Mouse (Mus musculus): Measurements from ENCODE around the gene Traf3. TPM values are rescaled to one million over a fixed set of nuclear protein-coding genes. Genes with fewer than 3 reads are reported as not detected.
A peak's percentile ranks its signal among the peaks of the same experiment; 100 is the strongest.

Traf3 gene
- 40.4 to 58.6 TPM (median 41.0 TPM) in 3 replicates for total RNA-seq (2017)

DNA sequence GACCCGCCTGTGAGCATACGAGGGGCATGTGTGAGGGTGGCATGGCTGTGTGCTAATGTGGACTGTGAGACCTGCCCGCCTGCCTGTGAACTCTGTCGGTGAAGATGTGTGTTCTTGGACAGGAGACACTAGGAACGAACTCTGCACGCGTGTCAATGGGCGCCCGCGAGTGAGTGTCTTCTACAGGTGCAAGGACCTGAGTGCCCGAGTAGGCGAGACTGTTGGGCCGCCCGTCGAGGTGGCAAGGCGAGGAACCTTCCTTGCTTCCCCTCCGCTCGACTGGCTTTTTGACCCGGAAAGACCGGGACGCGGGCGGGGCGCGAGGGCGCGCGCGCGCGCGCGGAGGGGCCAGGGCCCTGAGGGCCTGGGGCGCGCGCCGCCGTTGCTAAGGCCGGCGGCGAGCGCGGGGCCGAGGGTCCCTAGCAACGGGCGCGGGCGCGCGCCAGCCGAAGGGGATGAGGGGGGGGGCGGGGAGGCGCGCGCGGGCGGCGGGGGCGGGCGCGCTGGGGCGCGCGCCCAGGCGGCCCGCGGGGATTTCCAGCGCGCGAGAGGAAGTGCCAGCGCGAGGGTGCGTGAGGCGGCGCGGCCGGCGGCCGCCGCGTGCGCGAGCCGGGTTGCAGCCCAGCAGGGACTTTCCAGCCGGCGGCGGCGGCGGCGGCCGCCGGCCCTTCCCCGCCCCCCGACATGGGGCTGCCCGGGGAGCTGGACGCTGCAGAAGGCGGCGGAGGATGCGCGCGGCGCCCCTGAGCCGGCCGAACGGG lies at the start of gene Traf3:
Traf3 (plus strand) TSS at position 540 of the 761 bp plus-strand sequence.
- ATAC-seq (replicated peaks; ENCODE audit: insufficient number of reproducible peaks, low FRiP score, low TSS enrichment, poor library complexity, severe bottlenecking), result peak; percentile 26

DNA sequence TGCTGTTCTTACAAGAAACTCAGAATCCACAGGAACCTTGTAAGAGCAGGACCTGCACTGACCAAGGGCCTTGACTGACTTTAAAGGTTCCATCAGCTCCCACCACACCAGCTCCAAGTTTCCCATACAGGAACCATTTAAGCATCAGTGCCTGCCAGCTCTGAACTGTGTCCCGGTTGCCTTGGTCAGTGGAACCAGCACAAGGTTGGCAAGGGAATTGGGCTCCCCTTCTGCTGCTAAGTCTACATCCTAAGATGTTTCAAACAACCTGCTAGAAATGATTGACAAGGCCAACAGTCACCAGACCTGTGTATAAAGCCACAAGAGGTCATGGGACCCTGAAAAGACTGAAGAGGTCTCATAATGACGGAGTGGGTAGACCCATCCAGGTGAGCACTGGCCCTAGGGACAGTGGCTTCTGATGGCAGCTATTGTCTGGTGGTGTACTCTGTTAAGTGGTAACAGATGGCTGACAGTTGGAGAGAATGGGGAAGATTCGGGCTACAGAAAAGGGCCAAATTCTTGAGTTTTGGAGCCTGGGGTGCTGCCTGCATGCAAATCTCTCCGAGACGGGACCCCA lies 46.6 kb upstream of the Traf3 start:
- no peak for ATAC-seq (replicated peaks; ENCODE audit: insufficient number of reproducible peaks, low FRiP score, low TSS enrichment, poor library complexity, severe bottlenecking)

DNA sequence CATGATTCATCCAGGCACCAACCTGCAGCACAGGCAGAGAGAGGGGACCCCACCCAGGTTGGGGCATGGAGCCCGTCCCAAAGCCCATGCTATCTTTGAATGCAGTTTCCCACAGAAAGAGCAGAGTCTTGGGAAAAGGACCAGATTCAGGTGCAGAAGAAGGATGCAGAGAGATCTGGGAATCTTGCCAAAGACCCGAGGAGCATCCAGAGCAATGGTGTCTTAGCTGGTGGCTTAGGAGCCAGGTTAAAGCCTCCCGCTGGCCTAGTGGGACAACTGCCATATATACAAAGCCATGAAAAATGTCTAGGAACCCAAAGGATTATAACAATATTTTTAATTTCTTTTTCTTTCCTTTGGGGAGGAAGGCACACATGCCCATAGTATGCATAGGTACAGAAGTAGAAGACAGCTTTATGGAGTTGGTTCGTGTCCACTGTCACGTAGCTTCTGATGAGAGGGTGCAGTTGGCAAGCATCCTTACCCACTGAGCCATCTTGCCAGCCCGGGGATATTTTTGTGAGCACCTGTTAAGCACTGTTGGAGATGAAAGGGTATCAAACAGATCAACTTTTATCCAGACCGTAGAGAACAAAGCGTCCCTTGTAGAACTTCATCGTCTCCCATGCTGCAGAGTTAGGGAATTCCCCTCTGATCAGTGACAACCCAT lies 45.1 kb upstream of the Traf3 start:
- no peak for ATAC-seq (replicated peaks; ENCODE audit: insufficient number of reproducible peaks, low FRiP score, low TSS enrichment, poor library complexity, severe bottlenecking)

DNA sequence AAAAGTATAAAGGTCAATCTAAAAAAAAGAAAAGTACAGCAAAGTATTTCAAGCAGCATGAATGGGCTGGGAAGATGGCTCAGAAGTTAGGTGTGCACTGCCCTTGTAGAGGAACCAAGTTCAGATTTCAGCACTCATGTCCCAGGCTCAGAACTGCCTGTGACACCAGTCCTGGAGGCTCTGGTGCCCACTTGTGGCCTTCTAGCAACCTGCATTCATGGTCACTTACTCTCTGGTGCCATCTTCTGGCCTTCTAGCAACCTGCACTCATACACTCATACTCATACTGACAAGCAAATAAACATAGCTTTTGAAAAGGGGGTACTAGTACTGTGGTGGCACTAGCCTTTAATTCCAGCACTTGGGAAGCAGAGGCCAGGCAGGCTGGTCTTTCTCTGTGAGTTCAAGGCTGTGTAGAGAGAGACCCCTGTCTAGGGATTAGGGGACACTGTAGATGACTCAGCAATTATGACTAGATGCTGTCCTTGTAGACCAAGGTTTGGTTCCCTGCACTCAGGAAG lies 43.8 kb upstream of the Traf3 start:
- ATAC-seq (replicated peaks; ENCODE audit: insufficient number of reproducible peaks, low FRiP score, low TSS enrichment, poor library complexity, severe bottlenecking), result peak; percentile 73

DNA sequence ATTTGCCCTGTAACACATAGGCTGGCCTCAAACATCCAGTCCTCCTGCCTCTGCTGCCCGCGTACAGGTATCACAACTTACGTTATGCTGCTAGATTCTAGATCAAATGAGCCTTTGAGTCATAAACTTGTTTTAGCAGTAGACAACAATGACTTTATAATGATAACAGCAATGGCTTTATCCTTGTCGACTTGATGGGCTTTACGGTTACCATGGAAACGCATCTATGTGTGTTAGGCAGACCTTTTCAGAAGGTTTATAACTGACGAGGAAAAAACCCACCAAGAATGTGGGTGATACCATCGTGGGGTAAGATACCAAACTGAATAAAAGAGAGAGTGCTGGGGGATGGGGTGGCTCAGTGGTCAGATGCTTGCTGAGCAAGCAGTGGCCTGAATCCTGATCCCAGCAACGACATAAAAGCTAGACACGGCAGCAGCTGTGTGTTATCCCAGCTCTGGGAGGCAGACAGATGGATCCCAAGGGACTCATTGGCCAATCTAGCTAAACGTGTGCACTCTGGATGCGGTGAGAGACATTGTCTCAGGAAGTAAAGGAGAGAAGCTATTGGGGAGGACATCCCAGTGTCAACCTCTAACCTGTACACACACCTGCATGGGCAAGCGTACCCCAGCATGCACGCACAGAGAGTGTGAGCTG lies 41.4 kb upstream of the Traf3 start:
- no peak; the same call in 1 of the 2 replicates for ATAC-seq (replicated peaks; ENCODE audit: insufficient number of reproducible peaks, low FRiP score, low TSS enrichment, poor library complexity, severe bottlenecking)

DNA sequence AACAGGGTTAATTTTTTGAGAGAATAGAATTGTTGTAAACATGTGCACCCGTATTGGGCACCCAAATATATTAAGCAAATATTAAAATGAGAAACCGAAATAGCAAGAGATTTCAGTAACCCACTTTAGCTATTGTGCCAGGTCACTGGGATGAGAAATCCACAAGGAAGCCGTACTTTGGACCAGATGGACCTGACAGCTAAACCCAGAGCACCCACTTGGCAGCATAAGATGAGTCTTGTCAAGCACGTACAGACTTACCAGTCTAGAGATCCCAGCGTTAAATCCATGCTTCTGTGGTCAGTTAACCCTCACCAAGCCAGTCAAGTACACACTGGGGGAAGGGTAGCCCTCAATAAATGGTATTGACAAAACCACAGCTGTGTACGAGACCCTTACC lies 40.5 kb upstream of the Traf3 start:
- ATAC-seq (replicated peaks; ENCODE audit: insufficient number of reproducible peaks, low FRiP score, low TSS enrichment, poor library complexity, severe bottlenecking), result no peak

DNA sequence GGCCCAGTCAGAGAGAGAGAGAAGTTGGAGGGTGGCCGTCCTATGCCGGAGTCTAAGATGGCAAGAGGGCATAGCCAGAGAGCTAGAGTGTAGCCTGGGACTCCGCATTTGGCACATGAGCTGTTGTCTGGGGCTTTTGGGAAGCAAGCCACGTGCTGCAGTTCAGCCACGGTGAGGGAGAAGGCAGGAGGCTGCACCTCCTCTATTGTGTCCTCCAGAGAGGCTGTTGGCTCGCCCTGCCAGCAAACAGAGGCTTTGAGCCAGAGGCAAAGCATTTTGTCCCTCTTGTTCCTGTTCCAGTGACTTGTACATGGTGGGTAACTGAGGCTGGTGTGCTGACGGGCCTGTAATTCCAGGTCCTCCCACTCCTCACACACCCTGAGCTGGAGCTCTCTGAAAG lies 32.0 kb upstream of the Traf3 start:
- ATAC-seq (replicated peaks; ENCODE audit: insufficient number of reproducible peaks, low FRiP score, low TSS enrichment, poor library complexity, severe bottlenecking), result no peak

DNA sequence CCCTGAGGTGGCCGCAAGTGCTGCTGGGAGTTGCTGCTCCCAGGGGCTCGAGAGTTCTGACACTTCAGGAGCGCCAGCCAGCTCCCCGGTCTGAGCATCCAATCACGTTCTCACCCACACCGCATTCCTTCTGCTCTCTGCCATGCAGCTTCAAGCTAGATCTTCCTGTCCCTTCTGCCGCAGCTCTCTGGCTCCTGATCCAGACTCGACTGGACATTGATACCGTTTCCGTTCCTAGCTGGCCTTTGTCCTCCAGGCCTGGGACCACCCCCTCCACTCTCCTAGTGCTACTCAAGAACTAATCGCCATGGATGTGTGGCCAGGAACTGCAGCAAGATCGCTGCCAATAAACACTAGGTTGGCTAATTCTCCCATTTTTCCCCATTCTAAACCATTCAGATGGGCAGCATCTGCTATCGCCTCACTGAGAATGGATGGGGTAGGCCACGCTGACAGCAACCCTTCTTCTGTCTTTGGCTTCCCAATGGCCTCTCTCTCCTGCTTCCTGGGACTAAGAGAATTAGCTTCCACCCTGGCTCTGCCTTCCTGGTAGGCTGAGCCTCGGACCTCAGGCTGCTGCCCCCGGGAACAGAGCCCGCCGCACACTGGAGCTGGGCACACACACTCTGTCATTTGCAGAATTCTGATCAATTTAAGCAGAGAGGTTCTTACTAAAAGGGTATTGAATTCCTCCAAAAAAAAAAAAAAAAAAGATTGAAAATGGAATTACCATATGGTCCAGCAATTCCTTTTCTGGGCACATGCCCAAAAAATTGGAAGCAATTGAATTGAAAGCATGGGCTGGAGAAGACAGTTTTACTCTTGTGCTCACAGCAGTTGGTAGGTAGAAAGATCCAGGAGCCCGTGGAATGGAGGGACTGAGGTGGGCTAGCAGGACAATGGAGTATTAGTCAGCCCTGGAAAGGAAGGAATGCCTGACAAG lies 31.1 kb upstream of the Traf3 start:
- no peak for ATAC-seq (replicated peaks; ENCODE audit: insufficient number of reproducible peaks, low FRiP score, low TSS enrichment, poor library complexity, severe bottlenecking)

DNA sequence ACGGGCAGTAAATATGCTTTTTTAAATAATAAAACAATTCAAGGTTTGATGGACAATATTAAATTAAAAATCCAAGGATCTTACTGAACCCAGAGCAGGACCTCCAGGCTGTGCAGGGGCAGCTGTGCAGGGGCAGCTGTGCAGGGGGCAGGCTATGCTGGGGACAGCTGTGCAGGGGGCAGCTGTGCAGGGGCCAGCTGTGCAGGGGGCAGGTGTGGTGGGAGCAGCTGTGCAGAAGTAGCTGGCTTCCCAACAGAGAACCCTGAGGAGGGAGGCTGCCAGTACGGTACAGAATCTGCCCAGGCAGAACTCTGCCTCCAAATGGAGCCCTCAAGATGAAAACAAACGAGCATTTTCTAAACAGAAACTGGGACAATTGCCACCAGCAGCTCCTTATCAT lies 30.2 kb upstream of the Traf3 start:
- no peak for ATAC-seq (replicated peaks; ENCODE audit: insufficient number of reproducible peaks, low FRiP score, low TSS enrichment, poor library complexity, severe bottlenecking)

DNA sequence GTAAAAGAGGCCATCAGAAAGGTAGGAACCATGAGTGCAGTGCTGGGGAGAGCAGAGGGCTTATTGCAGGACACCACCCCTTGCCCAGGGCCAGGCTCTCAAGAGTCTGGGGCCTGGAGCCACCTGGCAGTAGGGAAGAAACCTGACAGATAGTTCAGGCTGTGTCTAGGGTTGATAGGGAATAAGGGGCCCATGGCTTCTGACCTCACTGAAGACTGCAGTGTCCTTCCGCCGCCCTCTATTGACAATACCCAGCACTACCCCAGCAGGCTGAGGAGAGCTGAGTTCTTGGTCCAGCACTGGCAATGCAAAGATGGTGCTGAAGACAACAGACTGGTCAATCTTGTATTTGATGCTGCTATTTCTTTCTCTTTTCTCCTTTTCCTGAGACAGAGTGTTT lies 29.1 kb upstream of the Traf3 start:
- no peak for ATAC-seq (replicated peaks; ENCODE audit: insufficient number of reproducible peaks, low FRiP score, low TSS enrichment, poor library complexity, severe bottlenecking)

DNA sequence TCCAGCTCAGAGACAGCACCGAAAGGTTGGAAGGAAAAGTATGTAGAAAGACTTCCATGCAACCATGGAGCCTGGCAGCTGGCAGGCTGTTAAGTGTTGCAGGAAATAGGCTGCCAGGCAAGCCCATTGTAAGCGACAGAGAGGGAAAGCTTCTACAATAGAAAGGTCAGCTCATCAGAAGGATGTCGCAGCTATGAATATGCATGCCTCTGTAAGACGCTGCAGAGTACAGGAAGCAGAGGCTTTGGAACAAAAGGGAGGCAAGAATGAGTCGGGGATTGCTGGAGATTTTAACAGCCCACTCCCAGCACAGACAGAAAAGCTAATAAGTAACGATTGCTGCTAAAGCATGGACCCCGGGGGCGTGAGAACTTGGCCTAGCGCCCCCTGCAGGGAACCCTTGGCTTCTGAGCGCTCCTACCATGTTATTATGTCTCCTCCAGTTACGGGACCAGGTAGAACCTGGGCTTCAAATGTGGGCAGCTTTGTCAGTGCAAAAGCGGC lies 23.1 kb upstream of the Traf3 start:
- 0 out of 2 replicates have a peak, but pooled peaks have one; percentile 23 for ATAC-seq (replicated peaks; ENCODE audit: insufficient number of reproducible peaks, low FRiP score, low TSS enrichment, poor library complexity, severe bottlenecking)

DNA sequence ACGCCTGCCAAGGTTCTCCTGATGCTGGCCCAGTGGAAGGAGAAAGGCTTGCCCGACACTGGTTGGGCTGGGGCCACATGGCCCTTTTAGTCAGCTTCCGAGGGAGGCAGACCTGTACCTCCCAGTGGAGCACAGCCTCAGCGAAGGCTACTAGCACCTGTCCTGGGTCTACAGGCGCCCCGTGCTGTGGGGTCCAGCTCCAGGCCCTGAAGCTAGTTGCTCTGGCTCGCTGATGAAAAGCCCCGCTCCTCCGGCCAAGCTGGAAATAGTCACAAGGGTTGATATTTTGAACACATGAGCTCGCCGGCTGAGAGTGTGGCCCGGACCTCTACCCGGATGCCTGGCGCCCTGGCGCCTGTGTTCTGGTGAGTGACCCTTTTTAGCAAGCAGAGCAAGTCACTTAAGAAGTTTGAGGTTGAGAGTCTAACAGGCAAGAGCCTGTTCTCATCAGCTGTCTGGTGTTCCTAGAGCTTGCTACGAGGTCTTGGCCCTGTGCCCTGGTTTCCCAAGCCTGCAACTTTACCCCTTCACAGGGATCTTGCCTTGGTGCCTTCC lies 22.6 kb upstream of the Traf3 start:
- no peak for ATAC-seq (replicated peaks; ENCODE audit: insufficient number of reproducible peaks, low FRiP score, low TSS enrichment, poor library complexity, severe bottlenecking)

DNA sequence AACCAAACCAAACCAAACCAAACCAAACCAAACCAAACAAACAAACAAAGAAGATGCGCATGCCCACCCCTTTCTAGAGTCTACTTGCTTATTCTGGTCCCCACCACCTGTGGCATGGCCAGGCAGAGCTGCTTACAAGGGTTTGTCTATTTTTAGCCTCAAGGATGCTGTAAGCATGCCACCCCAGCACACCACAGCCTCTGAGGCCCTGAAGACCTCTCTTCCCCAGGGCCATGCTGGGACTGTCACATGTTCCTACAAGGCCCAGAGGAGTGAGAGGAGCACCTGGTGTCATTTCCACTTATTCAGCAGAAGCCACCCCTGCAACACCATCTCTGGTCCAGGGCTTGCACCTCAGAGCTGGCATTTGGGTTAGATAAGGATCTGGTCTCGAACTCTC lies 21.6 kb upstream of the Traf3 start:
- ATAC-seq (replicated peaks; ENCODE audit: insufficient number of reproducible peaks, low FRiP score, low TSS enrichment, poor library complexity, severe bottlenecking), result no peak

DNA sequence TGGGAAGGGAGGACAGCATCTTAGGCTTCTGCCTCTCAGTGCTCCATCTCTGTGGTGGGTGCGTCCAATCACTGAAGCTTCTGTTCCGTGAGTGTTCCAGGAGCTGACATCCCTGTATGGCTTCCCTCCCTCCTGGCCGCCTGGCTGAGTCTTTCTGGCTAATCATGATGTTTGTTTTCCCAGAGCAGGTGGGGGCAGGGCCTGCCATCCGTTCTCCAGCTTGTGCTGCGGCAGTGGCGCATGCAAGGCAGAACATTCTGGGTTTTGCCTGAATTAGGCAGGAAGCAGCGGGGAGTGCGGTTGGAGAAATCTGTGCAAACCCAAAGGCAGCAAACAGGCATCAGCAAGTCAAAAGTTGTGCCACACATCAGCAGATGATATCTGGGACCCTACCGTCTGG lies 20.9 kb upstream of the Traf3 start:
- no peak for ATAC-seq (replicated peaks; ENCODE audit: insufficient number of reproducible peaks, low FRiP score, low TSS enrichment, poor library complexity, severe bottlenecking)

DNA sequence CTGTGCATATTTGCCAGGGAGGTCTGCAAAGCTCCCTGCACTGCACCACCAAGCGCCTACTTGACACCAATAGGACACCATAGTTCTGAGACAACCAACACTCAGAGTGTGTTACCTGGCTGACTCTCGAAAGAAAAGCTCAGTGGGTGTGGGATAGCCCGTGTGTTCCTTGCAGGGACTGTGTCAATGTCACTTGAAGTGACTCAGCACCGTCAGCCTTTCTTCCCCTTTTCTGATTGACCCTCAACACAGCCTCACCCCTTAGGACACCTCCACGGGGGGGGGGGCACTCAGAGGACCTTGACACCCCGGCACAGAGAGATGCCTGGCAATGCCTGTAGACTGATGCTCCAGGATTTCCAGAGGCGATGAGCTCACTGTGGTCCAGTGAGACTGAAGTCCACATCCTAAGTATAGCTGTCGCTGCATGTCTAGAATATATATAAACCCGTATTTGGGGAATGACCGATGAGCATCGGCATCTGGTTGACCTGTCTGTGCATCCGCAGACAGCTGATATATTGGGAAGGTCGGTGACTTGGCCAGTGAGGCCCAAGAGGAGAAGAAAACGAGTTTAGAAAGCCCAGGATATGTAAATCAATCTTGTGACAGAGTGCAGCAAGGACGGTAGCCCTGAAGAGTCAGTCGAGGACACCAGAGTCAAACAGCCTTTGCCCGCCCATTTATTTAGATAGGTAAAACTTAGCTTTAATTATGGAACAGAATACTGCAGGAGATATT lies 16.5 kb upstream of the Traf3 start:
- peak; percentile 63 for ATAC-seq (replicated peaks; ENCODE audit: insufficient number of reproducible peaks, low FRiP score, low TSS enrichment, poor library complexity, severe bottlenecking)

DNA sequence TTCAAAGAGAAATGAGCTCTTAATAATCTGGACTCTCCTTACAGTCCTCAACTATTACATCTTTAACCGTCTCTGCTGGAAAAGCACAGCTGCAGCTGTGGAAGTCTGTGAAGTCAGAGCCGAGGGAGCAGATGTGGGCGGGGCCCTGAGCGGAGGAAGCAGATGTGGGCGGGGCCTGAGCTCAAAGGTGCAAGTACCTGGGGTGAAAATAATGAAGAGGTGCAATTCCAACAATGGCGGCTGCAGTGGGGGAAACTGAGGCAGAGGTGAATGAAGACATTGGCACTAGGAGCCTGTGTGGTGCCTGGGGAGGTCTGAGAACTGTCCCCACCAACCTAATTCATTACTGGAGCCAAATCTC lies 16.0 kb upstream of the Traf3 start:
- ATAC-seq (replicated peaks; ENCODE audit: insufficient number of reproducible peaks, low FRiP score, low TSS enrichment, poor library complexity, severe bottlenecking), result no peak

DNA sequence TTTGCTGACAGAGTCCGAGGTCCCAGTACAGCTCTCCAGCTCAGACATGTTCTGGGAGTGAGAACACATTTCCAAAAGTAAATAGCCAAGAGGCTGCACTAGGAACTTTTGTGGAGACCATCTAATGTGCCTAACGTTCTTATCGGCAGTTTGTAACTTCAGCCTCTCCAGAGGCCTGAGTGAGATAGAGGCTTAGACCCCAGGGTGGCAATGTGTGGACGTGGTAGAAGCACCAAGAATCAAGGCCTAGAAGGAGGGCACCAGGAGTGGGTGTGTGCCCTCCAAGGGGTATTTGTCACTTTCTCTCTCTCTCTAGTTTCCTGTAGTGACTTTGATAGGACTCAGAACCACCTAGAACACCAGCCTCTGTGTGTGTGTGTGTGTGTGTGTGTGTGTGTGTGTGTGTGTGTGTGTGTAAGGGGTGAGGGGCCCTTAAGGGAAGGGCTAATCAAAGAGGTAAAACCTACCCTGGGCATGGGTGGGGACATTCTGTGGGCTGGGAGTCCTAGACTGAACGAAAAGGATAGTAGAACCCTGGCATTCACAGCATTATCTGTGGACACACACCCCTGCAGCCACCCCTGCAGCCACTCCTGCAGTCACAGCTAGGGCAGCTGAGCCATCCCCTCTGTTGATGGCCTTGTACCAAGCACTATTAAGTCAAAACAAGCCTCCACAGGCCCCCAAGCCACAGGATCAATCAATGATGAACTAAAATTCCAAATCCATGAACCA lies 14.6 kb upstream of the Traf3 start:
- ATAC-seq (replicated peaks; ENCODE audit: insufficient number of reproducible peaks, low FRiP score, low TSS enrichment, poor library complexity, severe bottlenecking), result no peak
